Mouse (Mus musculus) gonadal fat pad, adult 2 months (tissue): ENCODE data around the gene Psmc3. TPM values are rescaled to one million over a fixed set of nuclear protein-coding genes. Genes with fewer than 3 reads are reported as not detected.

Source experiments
- DNase-seq: peaks from one replicate; pipeline ENCODE4 v3.0.0-alpha.2; 2012; ENCODE audit warnings: low read depth
- polyA plus RNA-seq: library from polyadenylated mRNA; depleted of rRNA; stranded (reverse); fragments of >200 nt; gene quantifications from 2 replicates; pipeline ENCODE4 v1.2.3, GENCODE M21; 2012; rRNA removed

The Psmc3 gene
- polyA plus RNA-seq, 1 experiment: 103 TPM

- no peak for DNase-seq
Measured at GRCm38 (mm10) chr2:91113334-91113733, 59.5 kb downstream of the Psmc3 start.

GRCm38 (mm10) chr2:91113852-91114251 is 60.0 kb downstream of the Psmc3 start:
- DNase-seq: no peak

GRCm38 (mm10) chr2:91114781-91115577 is 61.2 kb downstream of the Psmc3 start:
- no peak for DNase-seq

DNA sequence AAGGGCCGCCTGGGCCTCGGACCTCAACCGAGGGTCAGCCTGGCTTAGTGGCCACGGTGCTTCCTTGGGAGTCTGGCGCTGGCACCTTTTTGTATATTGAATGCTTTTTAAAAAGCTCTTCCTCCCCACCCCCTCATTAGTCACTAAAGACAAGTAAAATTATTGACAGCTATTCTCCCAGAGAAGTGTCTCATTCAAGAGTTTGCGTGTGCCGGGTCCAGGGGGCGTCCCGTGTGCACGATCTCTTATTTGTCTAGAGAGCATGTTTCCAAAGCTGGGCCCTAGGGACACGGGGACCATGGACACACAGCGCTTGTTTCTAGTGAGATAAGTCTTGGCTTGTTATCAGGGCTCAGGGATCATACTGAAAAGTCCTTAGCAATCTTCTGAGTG is 61.8 kb downstream of the Psmc3 start:
- no peak for DNase-seq

Other genes with a start within 250 kb of the Psmc3 start
- 104 and 130 TPM in 2 replicates for gene Mtch2, start 206.9 kb upstream of the Psmc3 start, polyA plus RNA-seq
- gene C1qtnf4, start 168.1 kb upstream of the Psmc3 start, polyA plus RNA-seq: 14.6 and 19.6 TPM in 2 replicates
- 16.0 and 16.7 TPM in 2 replicates for gene Kbtbd4, start 149.3 kb upstream of the Psmc3 start, polyA plus RNA-seq
- gene Ndufs3, start 149.2 kb upstream of the Psmc3 start, polyA plus RNA-seq: 177 and 223 TPM in 2 replicates
- 40.5 and 43.6 TPM in 2 replicates for gene Celf1, start 113.6 kb upstream of the Psmc3 start, polyA plus RNA-seq
- gene Rapsn, start 18.4 kb upstream of the Psmc3 start, polyA plus RNA-seq: 0.41 and 0.53 TPM in 2 replicates
- gene Slc39a13, start 16.4 kb downstream of the Psmc3 start, polyA plus RNA-seq: 71.2 and 84.5 TPM in 2 replicates
- gene Spi1, start 28.4 kb downstream of the Psmc3 start, polyA plus RNA-seq: 21.1 and 32.3 TPM in 2 replicates
- gene Mybpc3, start 64.1 kb downstream of the Psmc3 start, polyA plus RNA-seq: 0.04 and 0.05 TPM in 2 replicates
- 17.3 and 21.3 TPM in 2 replicates for gene Madd, start 129.8 kb downstream of the Psmc3 start, polyA plus RNA-seq
- 68.1 and 103 TPM in 2 replicates for gene Nr1h3, start 148.8 kb downstream of the Psmc3 start, polyA plus RNA-seq
- gene Acp2, start 148.9 kb downstream of the Psmc3 start, polyA plus RNA-seq: 27.8 and 35.0 TPM in 2 replicates
- gene Ddb2, start 183.0 kb downstream of the Psmc3 start, polyA plus RNA-seq: 17.5 and 21.7 TPM in 2 replicates
- gene Pacsin3, start 201.9 kb downstream of the Psmc3 start, polyA plus RNA-seq: 37.3 and 48.9 TPM in 2 replicates
- 35.7 and 41.2 TPM in 2 replicates for gene Arfgap2, start 211.0 kb downstream of the Psmc3 start, polyA plus RNA-seq